Mouse (Mus musculus) midbrain, embryonic 10.5 days (tissue): ENCODE results near the gene Olfr1537. TPM values are rescaled to one million over a fixed set of nuclear protein-coding genes. Genes with fewer than 3 reads are reported as not detected.

Experiments used
- DNase-seq: peaks from one replicate; pipeline ENCODE4 v3.0.0-alpha.2; 2017; ENCODE audit warnings: low spot score
- H3K27ac ChIP-seq: fragments of 300-500 bp; sonication (generic); replicated peaks from 2 replicates; pipeline ENCODE4 v1.5.1; 2016; ENCODE audit warnings: mild to moderate bottlenecking
- H3K27me3 ChIP-seq: fragments of 300-500 bp; sonication (generic); 2 replicates; pipeline ENCODE4 v1.6.1; 2016; ENCODE audit warnings: low read depth, mild to moderate bottlenecking; ENCODE audit not compliant: poor library complexity, severe bottlenecking
- H3K36me3 ChIP-seq: fragments of 300-500 bp; sonication (generic); 2 replicates; pipeline ENCODE4 v1.6.1; 2016; ENCODE audit warnings: mild to moderate bottlenecking, moderate library complexity
- H3K4me1 ChIP-seq: fragments of 300-500 bp; sonication (generic); 2 replicates; pipeline ENCODE4 v1.6.1; 2016
- H3K4me3 ChIP-seq: fragments of 300-500 bp; sonication (generic); 2 replicates; pipeline ENCODE4 v1.5.1; 2016; ENCODE audit warnings: mild to moderate bottlenecking, moderate library complexity
- H3K9me3 ChIP-seq: fragments of 300-500 bp; sonication (generic); replicated peaks from 2 replicates; pipeline ENCODE4 v1.6.1; 2016; ENCODE audit warnings: mild to moderate bottlenecking
- WGBS: fragments of 180-500 bp; shearing (Covaris S2); methylation state at CpG from one replicate; pipeline ENCODE4 v1.1.7; 2016; 5-methylcytosine and 5-hydroxymethylcytosine counted together
- polyA plus RNA-seq: library from polyadenylated mRNA; unstranded; fragments of >200 nt; fragmentation: Nextera tagmentation; extraction: Ambion mirVana; gene quantifications from 2 replicates; pipeline ENCODE4 v1.2.1, GENCODE M21; 2016

Olfr1537 gene
- not detected in 2 replicates for polyA plus RNA-seq

DNA sequence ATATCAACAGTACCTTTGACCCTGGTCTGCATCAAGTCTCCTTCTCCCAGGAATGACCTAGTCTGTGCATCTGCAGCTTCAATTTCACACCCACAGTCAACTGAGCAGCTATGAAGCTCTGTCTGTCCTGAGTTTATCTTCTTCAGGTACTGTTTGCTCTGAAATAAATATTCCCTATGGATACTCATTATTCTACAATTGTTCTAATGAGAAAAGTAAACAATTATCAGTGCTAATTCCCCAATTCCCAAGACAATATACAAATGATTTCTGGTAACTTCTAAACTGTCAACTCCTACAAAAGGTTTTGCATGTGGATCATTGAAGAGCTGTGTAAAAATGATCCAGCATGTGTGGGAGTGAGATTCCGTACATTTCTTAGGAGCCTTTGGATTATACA lies at the start of gene Olfr1537:
Gene Olfr1537 (minus strand): TSS at position 101 of the 400 bp plus-strand sequence.
- no peak for DNase-seq
- no peaks in the 10 kb centered on the region for H3K4me1 ChIP-seq
- H3K4me3 ChIP-seq, result no peak within 1 kb of the TSS
- 90% methylated on average over 1 of the region's 1 CpGs for WGBS
- H3K36me3 ChIP-seq, result no peaks in the 10 kb centered on the region
- H3K27me3 ChIP-seq, result no peaks in the 10 kb centered on the region
- H3K27ac ChIP-seq, result no peak within 1 kb of the TSS
- H3K9me3 ChIP-seq, result no peaks in the 10 kb centered on the region

DNA sequence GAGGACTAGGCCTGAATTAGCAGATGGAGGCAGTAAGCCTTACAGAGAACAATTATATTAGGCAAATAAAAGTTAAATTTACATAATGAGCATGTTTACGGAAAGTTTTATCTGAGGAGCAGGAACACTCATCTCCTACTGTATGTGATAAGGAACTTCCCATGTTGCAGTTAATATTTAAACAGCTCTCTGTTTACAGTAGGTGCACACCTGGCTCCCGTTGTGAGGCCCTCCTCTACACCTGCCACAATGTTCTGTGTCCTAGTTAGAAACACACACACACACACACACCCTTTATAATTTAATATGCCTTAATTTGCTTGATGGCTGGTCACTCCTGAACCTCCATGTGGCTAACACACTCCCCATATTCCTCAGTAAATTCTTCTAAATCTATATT lies 37.3 kb upstream of the Olfr1537 start:
- H3K27me3 ChIP-seq, result no peaks in the 10 kb centered on the region
- 87% methylated on average over 2 of the region's 2 CpGs for WGBS
- H3K4me3 ChIP-seq, result no peak overlapping the region
- no peak for DNase-seq
- H3K9me3 ChIP-seq, result no peaks in the 10 kb centered on the region
- no peaks in the 10 kb centered on the region for H3K36me3 ChIP-seq
- no peaks in the 10 kb centered on the region for H3K4me1 ChIP-seq
- H3K27ac ChIP-seq, result no peak overlapping the region

DNA sequence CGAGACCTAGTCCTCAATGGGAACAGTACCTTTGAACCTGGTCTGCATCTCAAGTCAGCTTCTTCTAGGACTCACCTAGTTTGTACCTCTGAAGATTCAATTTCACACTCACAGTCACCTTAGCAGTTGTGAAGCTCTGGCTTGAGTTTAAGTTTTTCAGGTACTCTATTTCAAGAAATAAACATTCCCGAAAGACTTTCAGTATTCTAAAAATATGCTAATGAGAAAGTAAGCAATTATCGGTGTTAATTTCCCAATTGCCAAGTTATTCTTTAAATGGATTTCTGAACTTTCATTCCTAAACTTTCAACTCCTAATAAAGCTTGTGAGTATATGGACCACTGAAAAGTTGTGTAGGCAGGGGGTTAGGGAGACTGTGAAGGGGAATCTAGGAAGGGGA lies 26.9 kb upstream of the Olfr1537 start, which contains the start of gene Olfr945:
Gene Olfr945 (minus strand): TSS at position 101 of the 400 bp plus-strand sequence.
- H3K27ac ChIP-seq, result no peak within 1 kb of the TSS
- H3K9me3 ChIP-seq, result no peaks in the 10 kb centered on the region
- H3K4me3 ChIP-seq, result no peak within 1 kb of the TSS
- 83% methylated on average over 3 of the region's 3 CpGs for WGBS
- H3K27me3 ChIP-seq, result no peaks in the 10 kb centered on the region
- H3K36me3 ChIP-seq, result no peaks in the 10 kb centered on the region
- no peak for DNase-seq
- no peaks in the 10 kb centered on the region for H3K4me1 ChIP-seq

DNA sequence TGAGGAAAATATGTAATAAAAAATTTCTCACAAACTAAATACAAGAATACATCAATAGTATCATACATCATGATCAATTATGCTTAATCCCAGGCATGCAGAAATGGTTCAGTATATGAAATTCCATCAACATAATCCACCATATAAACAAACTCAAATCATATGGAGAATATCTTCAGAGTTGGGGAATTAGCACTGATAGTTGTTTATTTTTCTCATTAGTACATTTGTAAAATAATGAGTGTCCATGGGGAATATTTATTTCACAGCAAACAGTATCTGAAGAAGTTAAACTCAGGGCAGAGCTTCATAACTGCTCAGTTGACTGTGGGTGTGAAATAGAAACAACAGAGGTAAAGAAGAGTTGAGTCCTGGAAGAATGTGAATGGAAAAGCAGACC lies 48.2 kb downstream of the Olfr1537 start, which contains the start of gene Olfr944:
Gene Olfr944 (plus strand): TSS at position 301 of the 400 bp plus-strand sequence.
- no peak for DNase-seq
- Histone ChIP-seq H3K4me3 (no peak within 1 kb of the TSS), H3K9me3 (no peaks in the 10 kb centered on the region), H3K36me3 (no peaks in the 10 kb centered on the region), H3K27ac (no peak within 1 kb of the TSS), H3K27me3 (no peaks in the 10 kb centered on the region), H3K4me1 (no peaks in the 10 kb centered on the region)

Other genes starting within 250 kb of the Olfr1537 start
- gene Olfr146, start 226.6 kb downstream of the Olfr1537 start, polyA plus RNA-seq, result not detected in 2 replicates
- gene Olfr937, start 185.0 kb downstream of the Olfr1537 start, polyA plus RNA-seq, result not detected in 2 replicates
- gene Olfr938, start 171.1 kb downstream of the Olfr1537 start, polyA plus RNA-seq, result not detected in 2 replicates
- not detected in 2 replicates for gene Olfr27, start 121.9 kb downstream of the Olfr1537 start, polyA plus RNA-seq
- not detected in 2 replicates for gene Olfr943, start 83.7 kb downstream of the Olfr1537 start, polyA plus RNA-seq
- not detected in 2 replicates for gene Olfr944, start 48.1 kb downstream of the Olfr1537 start, polyA plus RNA-seq
- gene Olfr945, start 26.8 kb upstream of the Olfr1537 start, polyA plus RNA-seq, result not detected in 2 replicates
- gene Olfr948, start 76.1 kb upstream of the Olfr1537 start, polyA plus RNA-seq, result not detected in 2 replicates
- not detected in 2 replicates for gene Olfr951, start 137.4 kb upstream of the Olfr1537 start, polyA plus RNA-seq
- not detected in 2 replicates for gene Olfr952, start 177.2 kb upstream of the Olfr1537 start, polyA plus RNA-seq
- gene Olfr954, start 206.7 kb upstream of the Olfr1537 start, polyA plus RNA-seq, result not detected in 2 replicates
- gene Olfr955, start 221.9 kb upstream of the Olfr1537 start, polyA plus RNA-seq, result not detected in 2 replicates
- not detected in 2 replicates for gene Olfr44, start 244.0 kb upstream of the Olfr1537 start, polyA plus RNA-seq